Mouse (Mus musculus) hindbrain, embryonic 11.5 days (tissue): ENCODE results near the gene Il1r2. TPM values are rescaled to one million over a fixed set of nuclear protein-coding genes. Genes with fewer than 3 reads are reported as not detected.

ENCODE experiments used
- ATAC-seq: fragments of 200-750 bp; cut with Nextera tagmentation; 2 replicates; pipeline ENCODE4 v1.8.0; 2017; ENCODE audit warnings: mild to moderate bottlenecking, moderate TSS enrichment, moderate library complexity; ENCODE audit not compliant: low FRiP score
- DNase-seq: peaks from one replicate; pipeline ENCODE4 v3.0.0-alpha.2; 2015; ENCODE audit warnings: low spot score
- H3K27ac ChIP-seq: fragments of 300-500 bp; sonication (generic); 2 replicates; pipeline ENCODE4 v1.5.1; 2014; ENCODE audit warnings: mild to moderate bottlenecking, low read depth, low read length
- H3K27me3 ChIP-seq: fragments of 300-500 bp; sonication (generic); 2 replicates; pipeline ENCODE4 v1.6.1; 2014; ENCODE audit warnings: mild to moderate bottlenecking, low read length, moderate library complexity, mixed read lengths; ENCODE audit not compliant: control insufficient read depth, insufficient read depth
- H3K36me3 ChIP-seq: fragments of 300-500 bp; sonication (generic); 2 replicates; pipeline ENCODE4 v1.6.1; 2014; ENCODE audit warnings: mild to moderate bottlenecking, low read length, moderate library complexity, mixed read lengths; ENCODE audit not compliant: control insufficient read depth, insufficient read depth
- H3K4me1 ChIP-seq: fragments of 300-500 bp; sonication (generic); replicated peaks from 2 replicates; pipeline ENCODE4 v1.6.1; 2014; ENCODE audit warnings: low read length, mixed read lengths; ENCODE audit not compliant: control insufficient read depth, insufficient read depth
- H3K4me2 ChIP-seq: fragments of 300-500 bp; sonication (generic); replicated peaks from 2 replicates; pipeline ENCODE4 v1.6.1; 2014; ENCODE audit warnings: mild to moderate bottlenecking, low read depth, low read length
- H3K4me3 ChIP-seq: fragments of 300-500 bp; sonication (generic); 2 replicates; pipeline ENCODE4 v1.5.1; 2014; ENCODE audit warnings: low read depth, low read length
- H3K9ac ChIP-seq: fragments of 300-500 bp; sonication (generic); 2 replicates; pipeline ENCODE4 v1.6.1; 2014; ENCODE audit warnings: low read depth, low read length
- H3K9me3 ChIP-seq: fragments of 300-500 bp; sonication (generic); 2 replicates; pipeline ENCODE4 v1.6.1; 2016; ENCODE audit warnings: low read length; ENCODE audit not compliant: control insufficient read depth
- WGBS: fragments of 180-500 bp; shearing (Covaris S2); extraction: QIAGEN DNeasy Blood & Tissue Kit; methylation state at CpG from one replicate; pipeline ENCODE4 v1.1.7; 2014; 5-methylcytosine and 5-hydroxymethylcytosine counted together
- polyA plus RNA-seq: library from polyadenylated mRNA; unstranded; fragments of >200 nt; fragmentation: Nextera tagmentation; extraction: Ambion mirVana; gene quantifications from 2 replicates; pipeline ENCODE4 v1.2.1, GENCODE M21; 2014

Gene Il1r2
- polyA plus RNA-seq = 0.27 TPM in 1 of 2 replicates, not detected in the other

GRCm38 (mm10) chr1:40073779-40074178 is at the start of gene Il1r2:
Gene Il1r2, plus strand, starts transcription at chr1:40074079.
- ATAC-seq (no peak), DNase-seq (no peak)
- Histone ChIP-seq H3K36me3 (no peaks in the 10 kb centered on the region), H3K27ac (no peak within 1 kb of the TSS), H3K27me3 (no peaks in the 10 kb centered on the region), H3K9ac (no peak within 1 kb of the TSS), H3K4me2 (no peak within 1 kb of the TSS), H3K9me3 (no peaks in the 10 kb centered on the region), H3K4me3 (no peak within 1 kb of the TSS), H3K4me1 (0 out of 2 replicates have a peak, but pooled peaks cover 3% of the 10 kb centered on the region)
- whole genome bisulfite sequencing = 90% methylated on average over 5 of the region's 5 CpGs

- Histone ChIP-seq H3K9ac (no peak overlapping the region), H3K27me3 (no peaks in the 10 kb centered on the region), H3K4me2 (no peak overlapping the region), H3K4me3 (no peak overlapping the region), H3K9me3 (no peaks in the 10 kb centered on the region), H3K4me1 (no peaks in the 10 kb centered on the region), H3K27ac (no peak overlapping the region), H3K36me3 (peaks cover 9% of the 10 kb centered on the region)
- 93% methylated on average over 27 of the region's 27 CpGs for WGBS
- DNase-seq (no peak), ATAC-seq (no peak)
These were observed 49.1 kb upstream of the Il1r2 start for GRCm38 (mm10) chr1:40024554-40025320.

- Histone ChIP-seq H3K9ac (no peak overlapping the region), H3K4me1 (no peaks in the 10 kb centered on the region), H3K36me3 (peaks cover 8% of the 10 kb centered on the region), H3K27me3 (no peaks in the 10 kb centered on the region), H3K27ac (no peak overlapping the region), H3K4me3 (no peak overlapping the region), H3K9me3 (no peaks in the 10 kb centered on the region), H3K4me2 (no peak overlapping the region)
- no peak for ATAC-seq
- WGBS = 89% methylated on average over 5 of the region's 5 CpGs
- DNase-seq = no peak
These were observed 48.5 kb upstream of the Il1r2 start for GRCm38 (mm10) chr1:40025416-40025815.

- Histone ChIP-seq H3K9ac (no peak overlapping the region), H3K27ac (no peak overlapping the region), H3K27me3 (no peaks in the 10 kb centered on the region), H3K36me3 (peaks cover 8% of the 10 kb centered on the region), H3K4me1 (no peaks in the 10 kb centered on the region), H3K9me3 (no peaks in the 10 kb centered on the region), H3K4me2 (no peak overlapping the region), H3K4me3 (no peak overlapping the region)
- ATAC-seq (no peak), DNase-seq (no peak)
- 89% methylated on average over 7 of the region's 7 CpGs for WGBS
These were observed 46.7 kb upstream of the Il1r2 start for GRCm38 (mm10) chr1:40027116-40027620.

- DNase-seq (no peak), ATAC-seq (no peak)
- 89% methylated on average over 12 of the region's 12 CpGs for WGBS
- Histone ChIP-seq H3K4me1 (no peaks in the 10 kb centered on the region), H3K27ac (no peak overlapping the region), H3K4me3 (no peak overlapping the region), H3K36me3 (peaks cover 6% of the 10 kb centered on the region; the same call in 1 of the 2 replicates), H3K9ac (no peak overlapping the region), H3K9me3 (no peaks in the 10 kb centered on the region), H3K4me2 (no peak overlapping the region), H3K27me3 (no peaks in the 10 kb centered on the region)
These were observed 45.5 kb upstream of the Il1r2 start for GRCm38 (mm10) chr1:40028207-40028998.

GRCm38 (mm10) chr1:40029597-40029996 is 44.3 kb upstream of the Il1r2 start:
- Histone ChIP-seq H3K9ac (no peak overlapping the region), H3K27me3 (no peaks in the 10 kb centered on the region), H3K4me3 (no peak overlapping the region), H3K4me1 (no peaks in the 10 kb centered on the region), H3K9me3 (no peaks in the 10 kb centered on the region), H3K4me2 (no peak overlapping the region), H3K36me3 (peaks cover 4% of the 10 kb centered on the region; the same call in 1 of the 2 replicates), H3K27ac (no peak overlapping the region)
- ATAC-seq = no peak
- 94% methylated on average over 5 of the region's 5 CpGs for WGBS
- no peak for DNase-seq

GRCm38 (mm10) chr1:40030287-40030975 is 43.4 kb upstream of the Il1r2 start:
- Histone ChIP-seq H3K9ac (no peak overlapping the region), H3K9me3 (no peaks in the 10 kb centered on the region), H3K4me2 (no peak overlapping the region), H3K4me1 (no peaks in the 10 kb centered on the region), H3K27ac (no peak overlapping the region), H3K36me3 (no peaks in the 10 kb centered on the region), H3K4me3 (no peak overlapping the region), H3K27me3 (no peaks in the 10 kb centered on the region)
- ATAC-seq (no peak), DNase-seq (no peak)
- WGBS = 90% methylated on average over 14 of the region's 14 CpGs

GRCm38 (mm10) chr1:40030976-40031356 is 42.9 kb upstream of the Il1r2 start:
- Histone ChIP-seq H3K27ac (no peak overlapping the region), H3K4me1 (no peaks in the 10 kb centered on the region), H3K4me3 (no peak overlapping the region), H3K36me3 (no peaks in the 10 kb centered on the region), H3K9me3 (no peaks in the 10 kb centered on the region), H3K4me2 (no peak overlapping the region), H3K9ac (no peak overlapping the region), H3K27me3 (no peaks in the 10 kb centered on the region)
- ATAC-seq (no peak), DNase-seq (no peak)
- WGBS = 92% methylated on average over 8 of the region's 8 CpGs
